Mouse (Mus musculus): ENCODE results near the gene Adh4.

DNA sequence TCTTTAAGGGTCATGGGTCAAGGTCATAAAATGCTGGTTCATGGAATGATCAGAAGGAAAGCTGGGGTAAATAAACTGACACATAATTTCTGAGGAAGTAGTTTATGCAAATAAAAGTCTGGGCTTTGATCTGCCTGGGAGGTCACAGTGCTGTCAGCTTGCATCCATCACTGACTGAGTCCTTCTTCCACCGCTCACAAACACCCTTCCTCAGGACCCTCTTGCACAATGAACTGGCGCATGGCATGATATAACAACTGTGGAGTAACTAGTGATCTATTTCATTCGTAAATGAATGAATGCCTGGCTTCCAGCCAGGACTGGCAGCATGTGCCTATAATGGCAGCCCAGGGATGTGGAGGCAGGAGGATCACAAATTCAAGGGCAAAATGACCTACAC is 34.1 kb upstream of the Adh4 start:
- TF ChIP-seq CTCF (IDR thresholded peaks at IDR 0.05; ENCODE audit: extremely low read depth, insufficient read depth, low read length) = no peak
- no peak for TF ChIP-seq POLR2A (IDR thresholded peaks at IDR 0.05; ENCODE audit: extremely low read depth, insufficient read depth, low read length)
